Mouse (Mus musculus): ENCODE results near the gene Dusp12. TPM values are rescaled to one million over a fixed set of nuclear protein-coding genes. Genes with fewer than 3 reads are reported as not detected.

Dusp12 gene
- polyA plus RNA-seq, 1 experiment from 2014 or later = 45.9 TPM

DNA sequence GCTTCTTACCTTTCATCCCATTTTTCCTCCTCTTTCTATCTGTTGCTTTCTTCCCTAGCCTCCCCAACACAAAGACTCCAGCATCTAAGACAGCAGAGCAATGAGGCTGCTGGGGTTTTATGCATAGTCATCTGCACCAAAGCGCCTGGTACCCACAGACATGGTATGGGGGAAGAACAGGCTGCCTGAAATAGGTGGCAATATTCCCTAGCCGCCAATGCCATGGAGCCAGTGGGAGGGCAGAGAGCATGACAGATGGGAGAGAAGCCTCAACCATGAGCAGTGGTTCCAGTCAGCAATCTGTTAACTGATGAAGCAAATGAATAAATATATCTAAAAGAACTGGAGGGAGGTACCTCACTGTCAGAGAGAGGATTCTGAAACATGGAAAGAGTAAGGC lies 28.0 kb downstream of the Dusp12 start:
- Histone ChIP-seq H3K4me2 (replicated peaks) (no peak overlapping the region), H3K9me3 (ENCODE audit: control insufficient read depth, low read length) (no peaks in the 10 kb centered on the region), H3K27me3 (ENCODE audit: control insufficient read depth, insufficient read depth, low read length) (no peaks in the 10 kb centered on the region), H3K4me3 (replicated peaks; ENCODE audit: low read length) (no peak overlapping the region), H3K4me1 (replicated peaks; ENCODE audit: control insufficient read depth, insufficient read depth, low read length) (no peaks in the 10 kb centered on the region), H3K36me3 (replicated peaks; ENCODE audit: control insufficient read depth, insufficient read depth) (peaks cover 3% of the 10 kb centered on the region; the same call in 1 of the 2 replicates), H3K27ac (no peak overlapping the region), H3K9ac (no peak overlapping the region)
- ATAC-seq (ENCODE audit: low FRiP score) (no peak), DNase-seq (ENCODE audit: low spot score) (no peak)
- WGBS = 75% methylated on average over 2 of the region's 2 CpGs

GRCm38 (mm10) chr1:170855056-170855760 lies 30.1 kb downstream of the Dusp12 start:
- H3K27ac ChIP-seq = no peak overlapping the region
- H3K4me2 ChIP-seq (replicated peaks) = no peak overlapping the region
- ATAC-seq (ENCODE audit: low FRiP score) (no peak), DNase-seq (ENCODE audit: low spot score) (no peak)
- no peaks in the 10 kb centered on the region for H3K9me3 ChIP-seq (ENCODE audit: control insufficient read depth, low read length)
- H3K4me3 ChIP-seq (replicated peaks; ENCODE audit: low read length) = no peak overlapping the region
- no peak overlapping the region for H3K9ac ChIP-seq
- H3K27me3 ChIP-seq (ENCODE audit: control insufficient read depth, insufficient read depth, low read length) = no peaks in the 10 kb centered on the region
- WGBS = 90% methylated on average over 13 of the region's 13 CpGs
- H3K4me1 ChIP-seq (replicated peaks; ENCODE audit: control insufficient read depth, insufficient read depth, low read length) = no peaks in the 10 kb centered on the region
- H3K36me3 ChIP-seq (replicated peaks; ENCODE audit: control insufficient read depth, insufficient read depth) = peaks cover 11% of the 10 kb centered on the region; the same call in 1 of the 2 replicates

- Histone ChIP-seq H3K9me3 (ENCODE audit: control insufficient read depth, low read length) (no peaks in the 10 kb centered on the region), H3K27ac (no peak overlapping the region), H3K4me3 (replicated peaks; ENCODE audit: low read length) (no peak overlapping the region), H3K9ac (no peak overlapping the region), H3K4me1 (replicated peaks; ENCODE audit: control insufficient read depth, insufficient read depth, low read length) (no peaks in the 10 kb centered on the region), H3K4me2 (replicated peaks) (no peak overlapping the region), H3K36me3 (replicated peaks; ENCODE audit: control insufficient read depth, insufficient read depth) (peaks cover 11% of the 10 kb centered on the region; the same call in 1 of the 2 replicates), H3K27me3 (ENCODE audit: control insufficient read depth, insufficient read depth, low read length) (no peaks in the 10 kb centered on the region)
- WGBS = 96% methylated on average over 3 of the region's 3 CpGs
- DNase-seq (ENCODE audit: low spot score) (no peak), ATAC-seq (ENCODE audit: low FRiP score) (no peak)
Observed at GRCm38 (mm10) chr1:170853604-170854003, 31.7 kb downstream of the Dusp12 start.

GRCm38 (mm10) chr1:170850637-170851624 lies 34.4 kb downstream of the Dusp12 start:
- peaks cover 16% of the 10 kb centered on the region; the same call in 1 of the 2 replicates for H3K36me3 ChIP-seq (replicated peaks; ENCODE audit: control insufficient read depth, insufficient read depth)
- H3K9ac ChIP-seq = no peak overlapping the region
- WGBS = 94% methylated on average over 23 of the region's 23 CpGs
- no peaks in the 10 kb centered on the region for H3K27me3 ChIP-seq (ENCODE audit: control insufficient read depth, insufficient read depth, low read length)
- ATAC-seq (ENCODE audit: low FRiP score) (no peak), DNase-seq (ENCODE audit: low spot score) (no peak)
- no peaks in the 10 kb centered on the region for H3K9me3 ChIP-seq (ENCODE audit: control insufficient read depth, low read length)
- H3K4me1 ChIP-seq (replicated peaks; ENCODE audit: control insufficient read depth, insufficient read depth, low read length) = no peaks in the 10 kb centered on the region
- H3K4me2 ChIP-seq (replicated peaks) = no peak overlapping the region
- no peak overlapping the region for H3K27ac ChIP-seq
- no peak overlapping the region for H3K4me3 ChIP-seq (replicated peaks; ENCODE audit: low read length)

- DNase-seq (ENCODE audit: low spot score) = no peak
- no peak overlapping the region for H3K4me2 ChIP-seq (replicated peaks)
- H3K4me1 ChIP-seq (replicated peaks; ENCODE audit: control insufficient read depth, insufficient read depth, low read length) = no peaks in the 10 kb centered on the region
- no peak overlapping the region for H3K4me3 ChIP-seq (replicated peaks; ENCODE audit: low read length)
- no peak overlapping the region for H3K27ac ChIP-seq
- 100% methylated on average over 2 of the region's 2 CpGs for WGBS
- H3K9ac ChIP-seq = no peak overlapping the region
- ATAC-seq (ENCODE audit: low FRiP score) = no peak
- no peaks in the 10 kb centered on the region for H3K9me3 ChIP-seq (ENCODE audit: control insufficient read depth, low read length)
- H3K36me3 ChIP-seq (replicated peaks; ENCODE audit: control insufficient read depth, insufficient read depth) = peaks cover 16% of the 10 kb centered on the region; the same call in 1 of the 2 replicates
- H3K27me3 ChIP-seq (ENCODE audit: control insufficient read depth, insufficient read depth, low read length) = no peaks in the 10 kb centered on the region
Observed at GRCm38 (mm10) chr1:170850007-170850406, 35.3 kb downstream of the Dusp12 start.

GRCm38 (mm10) chr1:170845448-170846307 lies 39.7 kb downstream of the Dusp12 start:
- H3K4me2 ChIP-seq (replicated peaks) = no peak overlapping the region
- H3K4me1 ChIP-seq (replicated peaks; ENCODE audit: control insufficient read depth, insufficient read depth, low read length) = no peaks in the 10 kb centered on the region
- no peaks in the 10 kb centered on the region for H3K27me3 ChIP-seq (ENCODE audit: control insufficient read depth, insufficient read depth, low read length)
- H3K9me3 ChIP-seq (ENCODE audit: control insufficient read depth, low read length) = no peaks in the 10 kb centered on the region
- H3K27ac ChIP-seq = no peak overlapping the region
- H3K36me3 ChIP-seq (replicated peaks; ENCODE audit: control insufficient read depth, insufficient read depth) = 0 out of 2 replicates have a peak, but pooled peaks cover 6% of the 10 kb centered on the region
- no peak overlapping the region for H3K4me3 ChIP-seq (replicated peaks; ENCODE audit: low read length)
- no peak overlapping the region for H3K9ac ChIP-seq
- WGBS = 55% methylated on average over 10 of the region's 10 CpGs
- DNase-seq (ENCODE audit: low spot score) (no peak), ATAC-seq (ENCODE audit: low FRiP score) (no peak)

DNA sequence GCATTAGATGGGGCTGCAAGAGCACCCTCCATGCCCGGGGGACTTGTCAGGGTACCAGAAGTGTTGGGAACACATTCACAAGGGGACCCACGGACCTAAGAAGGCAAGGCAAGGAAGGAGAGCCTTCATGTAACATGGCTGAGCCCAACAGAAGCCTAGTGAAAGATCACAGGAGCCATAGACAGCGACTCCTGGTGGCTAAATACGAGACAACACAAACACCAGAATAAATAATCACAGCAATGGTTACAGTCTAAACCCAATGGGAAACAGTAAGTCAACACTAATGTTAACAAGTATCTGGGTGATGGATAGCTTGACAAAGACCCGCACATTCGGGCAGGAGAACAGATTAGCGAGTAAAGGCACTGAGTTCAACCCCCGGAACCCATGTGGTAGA lies 41.0 kb downstream of the Dusp12 start:
- H3K4me3 ChIP-seq (replicated peaks; ENCODE audit: low read length) = no peak overlapping the region
- 55% methylated on average over 8 of the region's 8 CpGs for WGBS

GRCm38 (mm10) chr1:170839685-170840084 lies 45.7 kb downstream of the Dusp12 start:
- peak; percentile 79 for DNase-seq (ENCODE audit: low spot score)
- Histone ChIP-seq H3K9me3 (ENCODE audit: control insufficient read depth, low read length) (no peaks in the 10 kb centered on the region), H3K4me2 (replicated peaks) (no peak overlapping the region), H3K36me3 (replicated peaks; ENCODE audit: control insufficient read depth, insufficient read depth) (peaks cover 8% of the 10 kb centered on the region; the same call in 1 of the 2 replicates), H3K27me3 (ENCODE audit: control insufficient read depth, insufficient read depth, low read length) (no peaks in the 10 kb centered on the region), H3K4me3 (replicated peaks; ENCODE audit: low read length) (no peak overlapping the region), H3K9ac (no peak overlapping the region), H3K4me1 (replicated peaks; ENCODE audit: control insufficient read depth, insufficient read depth, low read length) (no peaks in the 10 kb centered on the region), H3K27ac (no peak overlapping the region)
- ATAC-seq (ENCODE audit: low FRiP score) = no peak

More for the DNA sequence above, 41.0 kb downstream of the Dusp12 start:
- Histone ChIP-seq H3K4me1 (replicated peaks; ENCODE audit: control insufficient read depth, insufficient read depth, low read length) (no peaks in the 10 kb centered on the region), H3K4me2 (replicated peaks) (no peak overlapping the region), H3K9me3 (ENCODE audit: control insufficient read depth, low read length) (no peaks in the 10 kb centered on the region), H3K27me3 (ENCODE audit: control insufficient read depth, insufficient read depth, low read length) (no peaks in the 10 kb centered on the region), H3K9ac (no peak overlapping the region), H3K27ac (no peak overlapping the region), H3K36me3 (replicated peaks; ENCODE audit: control insufficient read depth, insufficient read depth) (peaks cover 9% of the 10 kb centered on the region; the same call in 1 of the 2 replicates)
- ATAC-seq (ENCODE audit: low FRiP score) = no peak
- DNase-seq (ENCODE audit: low spot score) = peak; percentile 65
